Mouse (Mus musculus) liver, postnatal 0 days (tissue): ENCODE results near the gene Arhgef3.

Experiments
- CTCF ChIP-seq: sonication (generic); IDR thresholded peaks from 2 replicates; pipeline ENCODE4 v1.5.1; 2016; ENCODE audit warnings: antibody characterized with exemption, low read depth
- EP300 ChIP-seq: IDR thresholded peaks from 2 replicates; pipeline ENCODE4 v1.6.1; 2016; ENCODE audit warnings: antibody characterized with exemption, low read depth, mild to moderate bottlenecking

DNA sequence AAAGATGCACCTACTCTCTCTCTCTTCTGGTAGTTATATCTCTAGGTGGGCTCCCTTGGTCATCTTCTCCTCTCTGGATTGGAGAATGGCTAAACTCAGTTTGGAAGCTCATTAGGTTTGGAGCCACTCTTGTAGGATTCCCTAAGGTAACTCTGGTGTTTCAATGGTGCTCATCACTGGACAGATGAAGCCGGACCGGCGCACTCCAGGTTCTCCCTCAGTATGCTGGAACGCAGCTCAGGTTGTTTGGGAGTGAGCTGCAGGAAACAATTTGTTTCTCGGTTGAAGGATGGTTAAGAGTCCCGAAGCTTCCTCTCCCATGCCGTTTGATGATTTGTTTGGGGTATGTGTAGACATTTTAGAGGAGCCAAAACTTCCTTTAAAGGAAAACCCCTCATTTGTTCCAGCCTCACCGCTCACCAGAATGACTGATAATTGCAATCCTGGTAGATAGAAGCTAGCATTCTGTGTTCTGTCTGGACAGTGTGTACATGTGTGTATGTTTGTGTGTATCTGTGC, 124.0 kb downstream of the Arhgef3 start:
- TF ChIP-seq CTCF: no peak
- TF ChIP-seq EP300: no peak
